Mouse (Mus musculus) heart, postnatal 0 days (tissue): ENCODE data around the gene Pih1d2.

Source experiments
- CTCF ChIP-seq: IDR thresholded peaks from 2 replicates; pipeline ENCODE4 v1.5.1; 2016; ENCODE audit warnings: antibody characterized with exemption, control low read depth, low read depth
- EP300 ChIP-seq: IDR thresholded peaks from 2 replicates; pipeline ENCODE4 v1.6.1; 2016; ENCODE audit warnings: antibody characterized with exemption, low read depth

DNA sequence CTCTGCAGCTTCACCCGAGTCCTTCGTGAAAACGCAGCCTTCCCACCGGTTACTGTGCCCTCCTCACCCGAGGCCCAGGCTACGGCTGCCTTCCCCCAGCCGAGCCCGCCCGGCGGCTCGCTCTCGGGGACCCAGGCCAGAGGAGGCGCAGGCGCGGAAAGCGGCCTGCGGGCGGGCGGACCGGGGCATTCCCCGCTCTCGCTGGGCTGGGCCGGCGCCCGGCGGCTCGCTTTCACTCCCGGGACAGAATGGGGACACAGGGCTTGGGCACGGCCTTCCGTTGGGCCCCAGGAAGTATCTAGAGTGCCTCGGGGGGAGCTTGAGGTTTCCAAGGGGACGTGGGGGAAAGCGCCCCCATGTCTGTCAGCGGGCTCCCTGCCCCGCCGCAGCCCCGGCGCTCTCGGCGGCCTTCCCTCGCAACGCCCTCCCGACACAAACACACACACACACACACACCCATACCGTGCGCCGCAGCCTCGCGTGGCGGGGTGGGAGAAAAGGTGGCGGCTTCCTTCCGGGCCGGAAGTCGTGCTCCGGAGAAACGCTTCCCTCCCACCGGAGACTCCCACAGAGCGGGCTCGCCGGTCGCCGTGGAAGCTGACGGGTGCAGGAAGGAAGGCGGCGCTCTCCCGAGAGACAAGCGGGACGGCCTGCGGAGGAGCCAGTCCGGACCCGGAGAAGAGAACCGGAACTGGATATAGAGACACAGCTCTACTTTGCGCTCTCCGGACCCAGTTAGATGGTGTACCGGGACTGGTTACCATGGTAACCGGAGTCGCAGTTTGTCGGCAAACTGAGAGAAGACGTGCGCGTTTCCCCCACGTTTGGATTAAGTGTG is at the start of gene Pih1d2, which contains the start of gene Nkapd1:
- no peak for TF ChIP-seq CTCF
- TF ChIP-seq EP300, result peak; percentile 88
